Mouse (Mus musculus) lung, adult 2 months (tissue): Measurements from ENCODE around the gene Tbc1d15. TPM values are rescaled to one million over a fixed set of nuclear protein-coding genes. Genes with fewer than 3 reads are reported as not detected.
A peak's percentile ranks its signal among the peaks of the same experiment; 100 is the strongest.

Experiments used
- DNase-seq: peaks from one replicate; pipeline ENCODE4 v3.0.0; 2022
- H3K4me1 ChIP-seq: fragments of 200-500 bp; 2 replicates; pipeline ENCODE4 v1.6.1; 2011; ENCODE audit warnings: low read length; ENCODE audit not compliant: control insufficient read depth, insufficient read depth
- H3K4me3 ChIP-seq: fragments of 200-500 bp; replicated peaks from 2 replicates; pipeline ENCODE3; 2011; ENCODE audit warnings: low read depth, mild to moderate bottlenecking, control low read depth, low read length; ENCODE audit errors: extremely low read depth
- CTCF ChIP-seq: fragments of 200-500 bp; IDR thresholded peaks from 2 replicates; pipeline ENCODE4 v1.5.1; 2011; ENCODE audit warnings: mild to moderate bottlenecking, low read length, control low read depth; ENCODE audit not compliant: insufficient read depth
- POLR2A ChIP-seq: fragments of 200-500 bp; IDR thresholded peaks from 2 replicates; pipeline ENCODE4 v1.6.1; 2011; ENCODE audit warnings: low read depth, mild to moderate bottlenecking, control low read depth, low read length, borderline replicate concordance; ENCODE audit errors: extremely low read depth
- WGBS: fragments of 180-500 bp; shearing (Covaris S2); methylation state at CpG from one replicate; pipeline ENCODE4 v1.1.7; 2018; 5-methylcytosine and 5-hydroxymethylcytosine counted together
- polyA plus RNA-seq: library from polyadenylated mRNA; depleted of rRNA; stranded (reverse); fragments of >200 nt; gene quantifications from 2 replicates; pipeline ENCODE4 v1.2.3, GENCODE M21; 2012

Tbc1d15 gene
- polyA plus RNA-seq, 1 experiment, result 12.8 TPM

- TF ChIP-seq CTCF (no peak), POLR2A (no peak)
- Histone ChIP-seq H3K4me3 (peak overlapping the region; percentile 58), H3K4me1 (peaks cover 3% of the 10 kb centered on the region; the same call in 1 of the 2 replicates)
- DNase-seq, result peak; percentile 14
- WGBS, result 13% methylated on average over 37 of the region's 38 CpGs
These were observed 806 bp downstream of the Tbc1d15 start for GRCm38 (mm10) chr10:115250235-115251087.

- TF ChIP-seq POLR2A (no peak), CTCF (no peak)
- H3K4me1 ChIP-seq, result peaks cover 7% of the 10 kb centered on the region
- no peak for DNase-seq
- no peak overlapping the region for H3K4me3 ChIP-seq
- WGBS, result 39% methylated on average over 7 of the region's 7 CpGs
These were observed 3.2 kb downstream of the Tbc1d15 start for GRCm38 (mm10) chr10:115248041-115248440.

- Histone ChIP-seq H3K4me1 (peaks cover 9% of the 10 kb centered on the region), H3K4me3 (no peak overlapping the region)
- TF ChIP-seq POLR2A, result no peak
- TF ChIP-seq CTCF, result no peak
- DNase-seq, result no peak
- 64% methylated on average over 2 of the region's 2 CpGs for WGBS
These were observed 5.8 kb downstream of the Tbc1d15 start for GRCm38 (mm10) chr10:115245488-115245887.

GRCm38 (mm10) chr10:115241082-115241595, 10.1 kb downstream of the Tbc1d15 start:
- no peak for TF ChIP-seq POLR2A
- TF ChIP-seq CTCF, result peak; percentile 51
- no peak for DNase-seq
- WGBS, result 53% methylated on average over 8 of the region's 8 CpGs

GRCm38 (mm10) chr10:115237931-115238330, 13.3 kb downstream of the Tbc1d15 start:
- TF ChIP-seq CTCF (no peak), POLR2A (no peak)
- WGBS, result 81% methylated on average over 4 of the region's 4 CpGs
- peaks cover 5% of the 10 kb centered on the region; the same call in 1 of the 2 replicates for H3K4me1 ChIP-seq
- H3K4me3 ChIP-seq, result no peak overlapping the region
- DNase-seq, result no peak

More at GRCm38 (mm10) chr10:115241082-115241595, 10.1 kb downstream of the Tbc1d15 start:
- peaks cover 9% of the 10 kb centered on the region for H3K4me1 ChIP-seq
- no peak overlapping the region for H3K4me3 ChIP-seq

GRCm38 (mm10) chr10:115236733-115237132, 14.5 kb downstream of the Tbc1d15 start:
- no peak for TF ChIP-seq CTCF
- TF ChIP-seq POLR2A, result no peak
- Histone ChIP-seq H3K4me3 (no peak overlapping the region), H3K4me1 (peaks cover 3% of the 10 kb centered on the region; the same call in 1 of the 2 replicates)
- 71% methylated on average over 4 of the region's 4 CpGs for WGBS
- DNase-seq, result no peak

- Histone ChIP-seq H3K4me1 (no peaks in the 10 kb centered on the region), H3K4me3 (no peak overlapping the region)
- 88% methylated on average over 9 of the region's 9 CpGs for WGBS
- TF ChIP-seq POLR2A (no peak), CTCF (no peak)
- DNase-seq, result no peak
These were observed 15.8 kb downstream of the Tbc1d15 start for GRCm38 (mm10) chr10:115235501-115235900.

GRCm38 (mm10) chr10:115233798-115234197, 17.5 kb downstream of the Tbc1d15 start:
- Histone ChIP-seq H3K4me1 (no peaks in the 10 kb centered on the region), H3K4me3 (no peak overlapping the region)
- no peak for DNase-seq
- TF ChIP-seq CTCF, result no peak
- TF ChIP-seq POLR2A, result no peak
- 78% methylated on average over 3 of the region's 3 CpGs for WGBS

- Histone ChIP-seq H3K4me1 (no peaks in the 10 kb centered on the region), H3K4me3 (no peak overlapping the region)
- 83% methylated on average over 3 of the region's 3 CpGs for WGBS
- TF ChIP-seq CTCF (no peak), POLR2A (no peak)
- DNase-seq, result no peak
These were observed 18.8 kb downstream of the Tbc1d15 start for GRCm38 (mm10) chr10:115232513-115232912.

- Histone ChIP-seq H3K4me1 (no peaks in the 10 kb centered on the region), H3K4me3 (no peak overlapping the region)
- DNase-seq, result no peak
- no peak for TF ChIP-seq POLR2A
- TF ChIP-seq CTCF, result no peak
- 77% methylated on average over 9 of the region's 9 CpGs for WGBS
These were observed 22.2 kb downstream of the Tbc1d15 start for GRCm38 (mm10) chr10:115229023-115229422.

- TF ChIP-seq CTCF (no peak), POLR2A (no peak)
These were observed 24.7 kb downstream of the Tbc1d15 start for GRCm38 (mm10) chr10:115226586-115226985.

More at GRCm38 (mm10) chr10:115226586-115226985, 24.7 kb downstream of the Tbc1d15 start:
- Histone ChIP-seq H3K4me3 (no peak overlapping the region), H3K4me1 (no peaks in the 10 kb centered on the region)
- no peak for DNase-seq
- 86% methylated on average over 7 of the region's 7 CpGs for WGBS
